Mouse (Mus musculus): Measurements from ENCODE around the gene Col18a1. TPM values are rescaled to one million over a fixed set of nuclear protein-coding genes. Genes with fewer than 3 reads are reported as not detected.
"Not testable (repeated sequence)": the region's sequence is repeated elsewhere in the genome, so short reads cannot be mapped to it uniquely, and the experiment has no call there.

The Col18a1 gene
- polyA plus RNA-seq, 1 experiment from 2014 or later, result 122 TPM

DNA sequence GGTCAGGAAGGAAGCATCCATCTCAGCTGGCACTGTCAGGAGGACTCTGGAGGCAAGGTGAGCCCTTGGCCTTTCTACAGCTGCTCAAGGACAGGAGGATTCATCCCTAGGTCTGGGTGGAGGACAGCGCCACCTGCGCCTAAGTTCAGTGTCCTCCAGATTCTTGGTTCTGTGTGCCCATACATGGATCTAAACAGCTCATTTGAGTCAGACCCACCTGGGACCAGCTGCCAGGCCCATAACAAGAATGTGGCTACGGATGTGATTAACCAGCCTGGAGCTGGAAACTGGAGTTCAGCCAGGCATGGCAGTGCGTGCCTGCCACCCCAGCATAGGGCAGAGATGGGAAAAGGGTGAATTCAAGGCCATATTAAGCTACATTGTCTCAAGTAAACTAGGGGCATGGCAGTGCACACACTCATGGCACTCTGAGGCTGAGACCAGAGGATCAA, 14.8 kb downstream of the Col18a1 start:
- ATAC-seq (ENCODE audit: insufficient number of reproducible peaks, insufficient read depth, low FRiP score, low TSS enrichment), result no peak
- Histone ChIP-seq H3K4me3 (no peak overlapping the region), H3K4me2 (replicated peaks) (peak overlapping the region; percentile 32), H3K4me1 (peaks cover 37% of the 10 kb centered on the region), H3K27ac (peak overlapping the region; percentile 81), H3K27me3 (no peaks in the 10 kb centered on the region), H3K9me3 (no peaks in the 10 kb centered on the region), H3K36me3 (no peaks in the 10 kb centered on the region), H3K9ac (no peak overlapping the region)
- WGBS, result 50% methylated on average over 4 of the region's 4 CpGs

DNA sequence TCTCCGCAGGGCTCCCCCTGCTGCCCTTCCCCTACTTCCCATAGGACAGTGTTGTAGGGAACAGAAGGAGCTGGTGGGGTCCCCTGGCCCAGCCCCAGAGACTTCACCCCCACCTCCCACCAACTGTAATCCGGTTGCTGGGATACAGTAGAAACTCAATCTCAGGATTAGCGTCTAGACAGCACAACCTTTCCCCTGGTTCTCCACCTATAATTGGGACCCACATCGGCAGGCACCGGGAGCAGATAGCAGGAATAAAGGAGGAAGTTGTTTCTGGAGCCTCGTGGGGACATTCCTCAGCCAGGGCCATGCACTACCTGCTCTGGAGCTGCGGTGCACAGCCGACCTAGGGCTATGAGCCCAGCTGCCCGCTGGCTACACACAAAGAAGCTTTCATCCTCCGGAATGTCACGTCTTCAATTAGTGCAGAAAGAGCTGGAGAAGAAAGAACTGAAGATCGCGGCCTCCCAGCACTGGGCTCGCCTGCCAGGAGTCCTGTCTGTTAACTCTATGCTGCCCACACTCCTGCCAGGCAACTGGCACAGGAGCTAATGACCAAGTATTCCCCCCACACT, 15.3 kb downstream of the Col18a1 start:
- Histone ChIP-seq H3K36me3 (no peaks in the 10 kb centered on the region), H3K4me1 (peaks cover 31% of the 10 kb centered on the region), H3K9ac (peak overlapping the region; percentile 15; the same call in 1 of the 2 replicates), H3K4me2 (replicated peaks) (peak overlapping the region; percentile 32), H3K27ac (peak overlapping the region; percentile 81), H3K9me3 (no peaks in the 10 kb centered on the region), H3K4me3 (no peak overlapping the region), H3K27me3 (no peaks in the 10 kb centered on the region)
- peak; percentile 58 for ATAC-seq (ENCODE audit: insufficient number of reproducible peaks, insufficient read depth, low FRiP score, low TSS enrichment)
- WGBS, result 4% methylated on average over 14 of the region's 14 CpGs

DNA sequence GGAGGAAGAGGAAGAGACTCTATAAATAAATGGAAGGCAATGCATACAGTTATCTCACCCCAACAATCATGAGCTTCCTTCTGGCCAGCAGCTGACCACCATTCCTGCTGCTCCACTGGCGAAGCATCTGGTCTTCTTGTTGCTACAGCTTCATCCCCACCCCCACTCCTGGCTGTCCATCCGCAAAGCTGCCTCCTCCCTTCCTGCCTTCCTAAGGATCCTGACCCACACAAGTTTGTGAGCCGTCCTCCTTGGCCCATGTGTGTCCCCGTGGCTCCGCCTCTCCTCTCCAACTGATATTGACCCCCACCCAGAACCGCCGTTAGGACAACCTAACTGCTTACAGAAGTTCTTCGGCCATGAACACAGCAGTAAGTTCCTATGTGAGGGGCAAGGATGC, 16.3 kb downstream of the Col18a1 start:
- Histone ChIP-seq H3K9me3 (no peaks in the 10 kb centered on the region), H3K4me3 (no peak overlapping the region), H3K4me1 (peaks cover 35% of the 10 kb centered on the region), H3K27me3 (no peaks in the 10 kb centered on the region), H3K36me3 (no peaks in the 10 kb centered on the region), H3K9ac (no peak overlapping the region), H3K27ac (peak overlapping the region; percentile 81; the same call in 1 of the 2 replicates), H3K4me2 (replicated peaks) (no peak overlapping the region)
- no peak for ATAC-seq (ENCODE audit: insufficient number of reproducible peaks, insufficient read depth, low FRiP score, low TSS enrichment)
- WGBS, result 31% methylated on average over 8 of the region's 8 CpGs

DNA sequence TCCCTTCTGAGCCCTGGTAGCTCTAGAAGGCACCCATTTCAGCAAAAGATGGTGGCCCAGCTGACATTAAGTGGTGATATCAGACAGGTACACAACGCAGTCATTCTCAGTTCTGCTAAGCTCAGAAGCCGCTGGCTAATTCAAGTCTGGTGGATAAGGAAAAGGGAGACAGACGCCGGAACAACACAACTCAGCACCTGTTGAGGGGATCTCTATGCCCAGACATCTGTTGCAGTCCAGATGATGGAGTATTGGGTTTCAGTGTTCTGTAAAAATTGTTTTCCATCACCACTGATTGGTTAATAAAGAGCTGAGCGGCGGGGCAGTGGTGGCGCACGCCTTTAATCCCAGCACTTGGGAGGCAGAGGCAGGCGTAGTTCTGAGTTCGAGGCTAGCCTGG, 18.8 kb downstream of the Col18a1 start:
- WGBS, result 84% methylated on average over 10 of the region's 10 CpGs
- no peaks in the 10 kb centered on the region for H3K9me3 ChIP-seq
- H3K36me3 ChIP-seq, result no peaks in the 10 kb centered on the region
- H3K4me1 ChIP-seq, result peaks cover 33% of the 10 kb centered on the region
- 0 out of 2 replicates have a peak overlapping the region, but pooled peaks have one; percentile 5 for H3K27ac ChIP-seq
- ATAC-seq (ENCODE audit: insufficient number of reproducible peaks, insufficient read depth, low FRiP score, low TSS enrichment), result no peak
- no peak overlapping the region for H3K4me2 ChIP-seq (replicated peaks)
- H3K27me3 ChIP-seq, result no peaks in the 10 kb centered on the region
- H3K4me3 ChIP-seq, result no peak overlapping the region
- H3K9ac ChIP-seq, result no peak overlapping the region

DNA sequence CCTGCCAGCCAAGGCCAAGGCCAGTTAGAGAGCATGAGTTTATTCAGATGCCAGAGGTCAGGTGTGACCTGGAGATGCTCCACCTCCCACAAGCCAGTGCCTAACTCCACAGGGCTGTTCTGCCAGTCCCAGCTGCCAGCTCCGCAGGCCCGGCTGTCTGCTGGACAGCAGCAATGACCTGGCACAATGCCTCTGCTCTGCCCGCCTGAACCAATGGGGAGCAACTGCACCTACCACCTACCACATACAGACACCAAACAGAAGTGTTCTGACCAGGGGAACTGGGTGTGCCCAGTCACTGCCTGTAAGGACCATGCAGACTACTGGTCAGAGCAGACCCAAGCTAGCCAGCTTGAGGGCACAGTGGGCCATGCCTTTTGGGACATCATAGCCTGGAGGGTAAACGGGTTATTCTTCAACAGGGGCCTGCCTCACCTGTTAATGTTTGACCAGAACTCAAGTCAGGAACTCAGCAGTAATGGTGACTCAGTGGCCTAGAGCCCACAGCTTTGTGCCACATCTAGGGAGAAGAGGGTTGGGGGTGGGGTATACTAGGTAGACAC, 19.4 kb downstream of the Col18a1 start:
- H3K9me3 ChIP-seq, result no peaks in the 10 kb centered on the region
- no peak for ATAC-seq (ENCODE audit: insufficient number of reproducible peaks, insufficient read depth, low FRiP score, low TSS enrichment)
- WGBS, result 81% methylated on average over 4 of the region's 4 CpGs
- no peak overlapping the region for H3K4me3 ChIP-seq
- H3K27me3 ChIP-seq, result no peaks in the 10 kb centered on the region
- H3K4me1 ChIP-seq, result peaks cover 28% of the 10 kb centered on the region
- no peak overlapping the region for H3K4me2 ChIP-seq (replicated peaks)
- no peak overlapping the region for H3K9ac ChIP-seq
- H3K36me3 ChIP-seq, result no peaks in the 10 kb centered on the region
- H3K27ac ChIP-seq, result 0 out of 2 replicates have a peak overlapping the region, but pooled peaks have one; percentile 5

DNA sequence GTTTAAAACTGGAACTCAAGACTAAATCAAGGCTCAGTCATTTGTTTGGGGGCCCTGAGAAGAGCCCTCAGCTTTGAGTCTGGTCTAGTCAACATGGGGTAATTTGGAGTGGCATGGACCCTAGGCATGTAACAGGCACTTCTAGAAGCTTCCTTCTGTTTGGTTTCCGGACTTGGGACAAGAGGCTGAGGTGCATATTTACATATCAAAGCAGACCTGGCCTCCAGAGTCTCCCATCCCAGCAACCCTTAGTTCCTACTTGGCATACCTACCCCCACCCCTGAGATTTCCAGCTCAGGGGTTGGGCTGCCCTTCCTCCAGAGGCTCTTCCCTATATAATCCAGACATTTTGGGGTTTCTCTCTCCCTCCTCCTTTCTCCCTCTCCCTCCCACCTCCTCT, 20.4 kb downstream of the Col18a1 start:
- no peaks in the 10 kb centered on the region for H3K27me3 ChIP-seq
- no peak overlapping the region for H3K4me3 ChIP-seq
- H3K9ac ChIP-seq, result no peak overlapping the region
- H3K4me1 ChIP-seq, result peaks cover 17% of the 10 kb centered on the region
- no peaks in the 10 kb centered on the region for H3K36me3 ChIP-seq
- H3K4me2 ChIP-seq (replicated peaks), result no peak overlapping the region
- ATAC-seq (ENCODE audit: insufficient number of reproducible peaks, insufficient read depth, low FRiP score, low TSS enrichment), result no peak
- WGBS, result 56% methylated on average over 1 of the region's 1 CpGs
- no peaks in the 10 kb centered on the region for H3K9me3 ChIP-seq
- H3K27ac ChIP-seq, result no peak overlapping the region

DNA sequence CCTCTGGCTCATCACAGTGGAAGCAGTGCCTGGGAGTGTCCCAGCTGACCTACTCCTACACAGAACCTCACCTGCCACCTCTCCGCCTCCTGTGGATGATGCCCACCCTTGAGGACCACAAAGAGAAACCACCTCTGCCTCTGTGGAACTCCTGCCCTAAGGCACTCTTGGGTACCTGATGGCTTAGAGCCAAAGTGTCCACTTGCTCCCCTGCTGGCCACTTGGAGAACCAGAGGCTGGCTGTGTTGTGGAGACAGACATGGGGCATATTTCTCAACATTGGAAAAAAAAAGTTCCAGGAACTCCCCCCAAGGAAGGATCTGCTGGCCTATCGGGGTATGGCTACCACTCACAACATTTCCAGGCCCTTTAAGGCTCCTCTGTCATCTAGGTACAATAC, 22.0 kb downstream of the Col18a1 start:
- H3K27ac ChIP-seq, result no peak overlapping the region
- 0 out of 2 replicates have a peak, but pooled peaks cover 7% of the 10 kb centered on the region for H3K4me1 ChIP-seq
- H3K27me3 ChIP-seq, result no peaks in the 10 kb centered on the region
- WGBS, result 86% methylated on average over 2 of the region's 2 CpGs
- no peak overlapping the region for H3K4me2 ChIP-seq (replicated peaks)
- H3K36me3 ChIP-seq, result no peaks in the 10 kb centered on the region
- H3K9me3 ChIP-seq, result no peaks in the 10 kb centered on the region
- H3K4me3 ChIP-seq, result no peak overlapping the region
- H3K9ac ChIP-seq, result no peak overlapping the region
- ATAC-seq (ENCODE audit: insufficient number of reproducible peaks, insufficient read depth, low FRiP score, low TSS enrichment), result no peak

GRCm38 (mm10) chr10:77142328-77142727, 24.0 kb downstream of the Col18a1 start:
- Histone ChIP-seq H3K9me3 (no peaks in the 10 kb centered on the region), H3K4me1 (peaks cover 7% of the 10 kb centered on the region; the same call in 1 of the 2 replicates), H3K27ac (no peak overlapping the region), H3K4me2 (replicated peaks) (no peak overlapping the region), H3K36me3 (no peaks in the 10 kb centered on the region), H3K4me3 (no peak overlapping the region), H3K9ac (no peak overlapping the region), H3K27me3 (no peaks in the 10 kb centered on the region)
- no peak for ATAC-seq (ENCODE audit: insufficient number of reproducible peaks, insufficient read depth, low FRiP score, low TSS enrichment)
- WGBS, result 83% methylated on average over 2 of the region's 2 CpGs

DNA sequence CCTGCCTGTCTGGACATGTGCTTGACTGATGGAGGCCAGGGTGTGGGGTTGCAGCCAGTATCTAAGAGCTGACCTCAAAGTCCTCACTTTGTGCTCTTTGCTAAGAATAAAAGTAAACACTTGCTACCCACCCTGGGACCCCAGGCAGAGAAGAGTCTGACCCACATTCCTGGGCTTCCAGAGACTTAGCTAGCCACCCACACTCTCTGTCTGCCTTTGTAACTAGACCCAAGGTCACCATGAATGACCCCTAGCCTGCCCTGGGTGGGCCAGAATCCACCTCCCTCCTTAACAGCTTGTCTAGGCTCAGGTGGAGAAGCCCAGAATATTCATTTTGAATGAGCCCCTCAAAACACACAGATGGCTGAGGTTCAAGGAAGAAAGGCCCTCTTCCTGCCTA, 28.0 kb downstream of the Col18a1 start:
- Histone ChIP-seq H3K9me3 (no peaks in the 10 kb centered on the region), H3K36me3 (0 out of 2 replicates have a peak, but pooled peaks cover 3% of the 10 kb centered on the region), H3K4me3 (no peak overlapping the region), H3K27ac (no peak overlapping the region), H3K4me2 (replicated peaks) (no peak overlapping the region), H3K4me1 (peaks cover 8% of the 10 kb centered on the region), H3K9ac (no peak overlapping the region), H3K27me3 (no peaks in the 10 kb centered on the region)
- no peak for ATAC-seq (ENCODE audit: insufficient number of reproducible peaks, insufficient read depth, low FRiP score, low TSS enrichment)

GRCm38 (mm10) chr10:77136205-77136604, 30.1 kb downstream of the Col18a1 start:
- Histone ChIP-seq H3K4me1 (peaks cover 29% of the 10 kb centered on the region), H3K27me3 (no peaks in the 10 kb centered on the region), H3K4me2 (replicated peaks) (no peak overlapping the region), H3K27ac (no peak overlapping the region), H3K9ac (no peak overlapping the region), H3K36me3 (0 out of 2 replicates have a peak, but pooled peaks cover 3% of the 10 kb centered on the region), H3K9me3 (no peaks in the 10 kb centered on the region), H3K4me3 (no peak overlapping the region)
- ATAC-seq (ENCODE audit: insufficient number of reproducible peaks, insufficient read depth, low FRiP score, low TSS enrichment), result no peak
- 86% methylated on average over 6 of the region's 6 CpGs for WGBS

DNA sequence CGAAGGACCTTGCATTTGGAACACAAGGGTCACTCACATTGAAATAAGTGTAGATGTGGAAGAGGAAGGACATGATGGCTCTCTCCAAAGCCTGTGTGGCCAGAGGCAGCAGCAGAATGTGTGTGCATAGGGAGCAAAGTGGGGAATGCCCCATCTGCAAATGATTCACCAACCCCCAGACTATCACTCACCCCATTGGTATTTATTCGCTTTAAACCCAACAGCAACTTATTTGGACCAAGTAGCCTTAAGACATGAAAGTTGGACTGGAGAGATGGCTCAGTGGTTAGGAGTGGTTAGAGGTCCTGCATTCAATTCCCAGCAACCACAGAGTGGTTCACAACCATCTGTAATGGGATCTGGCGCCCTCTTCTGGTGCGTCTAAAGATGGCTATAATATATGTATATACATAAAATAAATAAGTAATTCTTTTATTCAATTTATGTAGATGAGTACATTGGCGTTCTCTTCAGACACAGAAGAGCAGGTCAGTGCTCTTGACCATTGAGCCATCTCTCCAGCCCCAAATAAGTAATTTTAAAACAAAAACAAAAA, 31.0 kb downstream of the Col18a1 start:
- no peak for ATAC-seq (ENCODE audit: insufficient number of reproducible peaks, insufficient read depth, low FRiP score, low TSS enrichment)
- Histone ChIP-seq H3K4me2 (replicated peaks) (no peak overlapping the region), H3K36me3 (0 out of 2 replicates have a peak, but pooled peaks cover 3% of the 10 kb centered on the region), H3K4me1 (peaks cover 35% of the 10 kb centered on the region), H3K27ac (no peak overlapping the region), H3K4me3 (no peak overlapping the region), H3K9ac (no peak overlapping the region), H3K9me3 (no peaks in the 10 kb centered on the region), H3K27me3 (no peaks in the 10 kb centered on the region)
- 94% methylated on average over 5 of the region's 5 CpGs for whole genome bisulfite sequencing

DNA sequence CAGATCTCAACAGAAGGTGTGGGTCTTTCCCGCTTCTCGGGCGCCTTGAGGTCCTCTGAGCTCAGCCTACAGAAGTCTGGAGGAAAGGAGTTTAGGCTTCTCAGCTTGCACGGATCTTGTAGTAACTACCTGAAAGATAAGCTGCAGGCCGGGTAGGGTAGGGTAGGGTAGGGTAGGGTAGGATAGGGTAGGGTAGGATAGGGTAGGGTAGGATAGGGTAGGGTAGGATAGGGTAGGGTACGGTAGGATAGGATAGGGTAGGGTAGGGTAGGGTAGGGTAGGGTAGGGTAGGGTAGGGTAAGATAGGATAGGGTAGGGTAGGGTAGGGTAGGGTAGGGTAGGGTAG, 31.6 kb downstream of the Col18a1 start:
- H3K27ac ChIP-seq; ATAC-seq (ENCODE audit: insufficient number of reproducible peaks, insufficient read depth, low FRiP score, low TSS enrichment); H3K4me3 ChIP-seq; H3K4me2 ChIP-seq (replicated peaks); H3K36me3 ChIP-seq; H3K9me3 ChIP-seq; H3K9ac ChIP-seq; H3K27me3 ChIP-seq: not testable (repeated sequence)
- peaks cover 40% of the 10 kb centered on the region for H3K4me1 ChIP-seq
- 62% methylated on average over 6 of the region's 6 CpGs for WGBS

Data from embryonic facial prominence, embryonic 12.5 days (tissue).